Mouse (Mus musculus) liver, embryonic 13.5 days (tissue): ENCODE results near the gene Fgf14. TPM values are rescaled to one million over a fixed set of nuclear protein-coding genes. Genes with fewer than 3 reads are reported as not detected.
"Not testable (repeated sequence)": the region's sequence is repeated elsewhere in the genome, so short reads cannot be mapped to it uniquely, and the experiment has no call there.

Source experiments
- ATAC-seq: fragments of 200-750 bp; cut with Nextera tagmentation; 2 replicates; pipeline ENCODE4 v1.8.0; 2017; ENCODE audit warnings: low read depth, mild to moderate bottlenecking, moderate number of reproducible peaks, moderate library complexity
- DNase-seq: peaks from one replicate; pipeline ENCODE4 v3.0.0; 2022
- H3K27ac ChIP-seq: fragments of 300-500 bp; sonication (generic); 2 replicates; pipeline ENCODE4 v1.5.1; 2015; ENCODE audit warnings: moderate library complexity, mild to moderate bottlenecking, inconsistent platforms
- H3K27me3 ChIP-seq: fragments of 300-500 bp; sonication (generic); 2 replicates; pipeline ENCODE4 v1.6.1; 2015; ENCODE audit warnings: mild to moderate bottlenecking, inconsistent platforms
- H3K36me3 ChIP-seq: fragments of 300-500 bp; sonication (generic); 2 replicates; pipeline ENCODE4 v1.6.1; 2015; ENCODE audit warnings: mild to moderate bottlenecking, inconsistent platforms
- H3K4me1 ChIP-seq: fragments of 300-500 bp; sonication (generic); replicated peaks from 2 replicates; pipeline ENCODE4 v1.6.1; 2015; ENCODE audit warnings: inconsistent platforms
- H3K4me2 ChIP-seq: fragments of 300-500 bp; sonication (generic); 2 replicates; pipeline ENCODE4 v1.6.1; 2015; ENCODE audit warnings: inconsistent platforms, mild to moderate bottlenecking, moderate library complexity
- H3K4me3 ChIP-seq: fragments of 300-500 bp; sonication (generic); replicated peaks from 2 replicates; pipeline ENCODE4 v1.5.1; 2015; ENCODE audit warnings: mild to moderate bottlenecking, inconsistent platforms
- H3K9ac ChIP-seq: fragments of 300-500 bp; sonication (generic); 2 replicates; pipeline ENCODE4 v1.6.1; 2015; ENCODE audit warnings: mild to moderate bottlenecking, inconsistent platforms
- H3K9me3 ChIP-seq: fragments of 300-500 bp; sonication (generic); replicated peaks from 2 replicates; pipeline ENCODE4 v1.6.1; 2016; ENCODE audit warnings: inconsistent platforms
- WGBS: fragments of 180-500 bp; shearing (Covaris S2); methylation state at CpG from one replicate; pipeline ENCODE4 v1.1.7; 2015; ENCODE audit not compliant: insufficient replicate concordance; 5-methylcytosine and 5-hydroxymethylcytosine counted together
- polyA plus RNA-seq: library from polyadenylated mRNA; unstranded; fragments of >200 nt; fragmentation: Nextera tagmentation; extraction: Ambion mirVana; gene quantifications from 2 replicates; pipeline ENCODE4 v1.2.1, GENCODE M21; 2015

Gene Fgf14
- polyA plus RNA-seq, 1 experiment from 2014 or later = 0.02 TPM

- Histone ChIP-seq H3K4me2 (no peak overlapping the region), H3K36me3 (no peaks in the 10 kb centered on the region), H3K27me3 (no peaks in the 10 kb centered on the region), H3K4me3 (no peak overlapping the region), H3K4me1 (no peaks in the 10 kb centered on the region), H3K27ac (no peak overlapping the region), H3K9ac (no peak overlapping the region), H3K9me3 (no peaks in the 10 kb centered on the region)
- 42% methylated on average over 2 of the region's 2 CpGs for WGBS
- DNase-seq (no peak), ATAC-seq (no peak)
Observed at GRCm38 (mm10) chr14:124474066-124474667, 202.8 kb downstream of the Fgf14 start.

GRCm38 (mm10) chr14:124470909-124471308, 206.0 kb downstream of the Fgf14 start:
- H3K4me1 ChIP-seq = no peaks in the 10 kb centered on the region
- WGBS = 41% methylated on average over 2 of the region's 2 CpGs
- H3K36me3 ChIP-seq = no peaks in the 10 kb centered on the region
- H3K9ac ChIP-seq = no peak overlapping the region
- ATAC-seq (no peak), DNase-seq (no peak)
- H3K27me3 ChIP-seq = no peaks in the 10 kb centered on the region
- H3K9me3 ChIP-seq = no peaks in the 10 kb centered on the region
- no peak overlapping the region for H3K4me3 ChIP-seq
- H3K4me2 ChIP-seq = no peak overlapping the region
- H3K27ac ChIP-seq = no peak overlapping the region

- no peaks in the 10 kb centered on the region for H3K36me3 ChIP-seq
- H3K9ac ChIP-seq = no peak overlapping the region
- H3K4me3 ChIP-seq = no peak overlapping the region
- H3K4me1 ChIP-seq = no peaks in the 10 kb centered on the region
- H3K4me2 ChIP-seq = no peak overlapping the region
- DNase-seq = no peak
- ATAC-seq = no peak
- no peaks in the 10 kb centered on the region for H3K27me3 ChIP-seq
- 61% methylated on average over 1 of the region's 1 CpGs for WGBS
- H3K27ac ChIP-seq = no peak overlapping the region
- H3K9me3 ChIP-seq = no peaks in the 10 kb centered on the region
Observed at GRCm38 (mm10) chr14:124455120-124455519, 221.8 kb downstream of the Fgf14 start.

- Histone ChIP-seq H3K9ac (no peak overlapping the region), H3K9me3 (no peaks in the 10 kb centered on the region), H3K27ac (no peak overlapping the region), H3K4me1 (no peaks in the 10 kb centered on the region), H3K27me3 (no peaks in the 10 kb centered on the region), H3K36me3 (no peaks in the 10 kb centered on the region), H3K4me2 (no peak overlapping the region), H3K4me3 (no peak overlapping the region)
- WGBS = 53% methylated on average over 2 of the region's 2 CpGs
- ATAC-seq (no peak), DNase-seq (no peak)
Observed at GRCm38 (mm10) chr14:124446096-124446840, 230.7 kb downstream of the Fgf14 start.

- no peak overlapping the region for H3K9ac ChIP-seq
- ATAC-seq = no peak
- no peak for DNase-seq
Observed at GRCm38 (mm10) chr14:124444831-124445230, 232.1 kb downstream of the Fgf14 start.

GRCm38 (mm10) chr14:124439298-124439697, 237.6 kb downstream of the Fgf14 start:
- not testable (repeated sequence) for DNase-seq, H3K36me3 ChIP-seq, H3K4me1 ChIP-seq, H3K27ac ChIP-seq, H3K27me3 ChIP-seq, H3K9me3 ChIP-seq, H3K9ac ChIP-seq, H3K4me2 ChIP-seq, H3K4me3 ChIP-seq, ATAC-seq
- 22% methylated on average over 3 of the region's 3 CpGs for WGBS

More at GRCm38 (mm10) chr14:124444831-124445230, 232.1 kb downstream of the Fgf14 start:
- Histone ChIP-seq H3K36me3 (no peaks in the 10 kb centered on the region), H3K27me3 (no peaks in the 10 kb centered on the region), H3K4me3 (no peak overlapping the region), H3K4me1 (no peaks in the 10 kb centered on the region), H3K9me3 (no peaks in the 10 kb centered on the region), H3K27ac (no peak overlapping the region), H3K4me2 (no peak overlapping the region)

GRCm38 (mm10) chr14:124411890-124412289, 265.0 kb downstream of the Fgf14 start:
- Histone ChIP-seq H3K27ac (no peak overlapping the region), H3K4me1 (no peaks in the 10 kb centered on the region), H3K4me2 (no peak overlapping the region), H3K36me3 (no peaks in the 10 kb centered on the region), H3K27me3 (no peaks in the 10 kb centered on the region), H3K4me3 (no peak overlapping the region), H3K9ac (no peak overlapping the region), H3K9me3 (no peaks in the 10 kb centered on the region)
- DNase-seq (no peak), ATAC-seq (no peak)
- 59% methylated on average over 2 of the region's 2 CpGs for WGBS

- ATAC-seq = no peak
- H3K4me2 ChIP-seq = no peak overlapping the region
- H3K27me3 ChIP-seq = no peaks in the 10 kb centered on the region
- no peak overlapping the region for H3K9ac ChIP-seq
- H3K4me3 ChIP-seq = no peak overlapping the region
- WGBS = 2% methylated on average over 1 of the region's 1 CpGs
- H3K9me3 ChIP-seq = no peaks in the 10 kb centered on the region
- DNase-seq = no peak
- no peaks in the 10 kb centered on the region for H3K36me3 ChIP-seq
- no peak overlapping the region for H3K27ac ChIP-seq
- no peaks in the 10 kb centered on the region for H3K4me1 ChIP-seq
Observed at GRCm38 (mm10) chr14:124410945-124411344, 266.0 kb downstream of the Fgf14 start.

- H3K27ac ChIP-seq = no peak overlapping the region
- no peaks in the 10 kb centered on the region for H3K27me3 ChIP-seq
- H3K9ac ChIP-seq = no peak overlapping the region
- no peaks in the 10 kb centered on the region for H3K36me3 ChIP-seq
- H3K9me3 ChIP-seq = no peaks in the 10 kb centered on the region
- H3K4me1 ChIP-seq = no peaks in the 10 kb centered on the region
- no peak overlapping the region for H3K4me2 ChIP-seq
- DNase-seq (no peak), ATAC-seq (no peak)
- no peak overlapping the region for H3K4me3 ChIP-seq
Observed at GRCm38 (mm10) chr14:124328391-124328790, 348.5 kb downstream of the Fgf14 start.

GRCm38 (mm10) chr14:124319017-124319718, 357.8 kb downstream of the Fgf14 start:
- no peak for DNase-seq
- WGBS = 12% methylated on average over 1 of the region's 1 CpGs

GRCm38 (mm10) chr14:124315513-124315912, 361.4 kb downstream of the Fgf14 start:
- H3K36me3 ChIP-seq = no peaks in the 10 kb centered on the region
- DNase-seq (no peak), ATAC-seq (no peak)
- no peak overlapping the region for H3K9ac ChIP-seq
- H3K4me2 ChIP-seq = no peak overlapping the region
- no peak overlapping the region for H3K27ac ChIP-seq
- WGBS = 47% methylated on average over 2 of the region's 2 CpGs
- H3K4me3 ChIP-seq = no peak overlapping the region
- H3K4me1 ChIP-seq = no peaks in the 10 kb centered on the region
- H3K27me3 ChIP-seq = no peaks in the 10 kb centered on the region
- no peaks in the 10 kb centered on the region for H3K9me3 ChIP-seq

More at GRCm38 (mm10) chr14:124319017-124319718, 357.8 kb downstream of the Fgf14 start:
- no peaks in the 10 kb centered on the region for H3K36me3 ChIP-seq
- H3K9ac ChIP-seq = no peak overlapping the region
- no peaks in the 10 kb centered on the region for H3K4me1 ChIP-seq
- no peaks in the 10 kb centered on the region for H3K27me3 ChIP-seq
- no peak overlapping the region for H3K4me3 ChIP-seq
- H3K27ac ChIP-seq = no peak overlapping the region
- H3K4me2 ChIP-seq = no peak overlapping the region
- H3K9me3 ChIP-seq = no peaks in the 10 kb centered on the region
- no peak for ATAC-seq

GRCm38 (mm10) chr14:124287027-124287426, 389.9 kb downstream of the Fgf14 start:
- Histone ChIP-seq H3K27ac (no peak overlapping the region), H3K4me1 (no peaks in the 10 kb centered on the region), H3K4me3 (no peak overlapping the region), H3K9me3 (no peaks in the 10 kb centered on the region), H3K4me2 (no peak overlapping the region), H3K27me3 (no peaks in the 10 kb centered on the region), H3K9ac (no peak overlapping the region), H3K36me3 (no peaks in the 10 kb centered on the region)
- DNase-seq (no peak), ATAC-seq (no peak)
